Mouse (Mus musculus): ENCODE results near the gene Cdk19. TPM values are rescaled to one million over a fixed set of nuclear protein-coding genes. Genes with fewer than 3 reads are reported as not detected.

Gene Cdk19
- polyA plus RNA-seq, 1 experiment from 2014 or later: 9.1 TPM

DNA sequence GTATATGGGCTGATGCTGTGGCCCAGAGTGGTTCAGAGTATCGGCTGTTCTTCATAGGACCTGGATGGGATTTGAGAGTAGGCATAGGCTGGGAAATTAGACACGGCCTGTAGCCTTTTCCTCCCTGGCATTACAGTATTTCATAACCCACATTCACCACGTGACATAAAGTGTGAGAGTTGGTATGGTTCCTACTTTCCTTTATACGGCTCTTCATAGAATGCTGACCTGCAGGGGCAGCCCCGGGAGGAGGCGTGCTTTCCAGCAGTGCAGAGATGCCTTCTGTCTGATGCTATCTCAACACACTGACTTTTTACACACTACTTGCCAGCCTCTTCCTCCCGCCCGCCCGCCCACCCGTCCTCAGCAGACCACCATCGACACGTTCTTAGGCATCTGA, 96.0 kb downstream of the Cdk19 start:
- Histone ChIP-seq H3K4me2 (ENCODE audit: low read length) (no peak overlapping the region), H3K9me3 (ENCODE audit: control insufficient read depth, low read length) (no peaks in the 10 kb centered on the region), H3K9ac (ENCODE audit: low read length) (no peak overlapping the region), H3K4me1 (ENCODE audit: control insufficient read depth in 2 of 2, insufficient read depth in 2 of 2, low read length in 2 of 2) (no peaks in the 10 kb centered on the region), H3K36me3 (ENCODE audit: control insufficient read depth, insufficient read depth, low read length) (no peaks in the 10 kb centered on the region), H3K27me3 (ENCODE audit: control insufficient read depth, insufficient read depth, low read length) (no peaks in the 10 kb centered on the region), H3K4me3 (ENCODE audit: control insufficient read depth in 1 of 2, insufficient read depth in 1 of 2, low read depth in 1 of 2, low read length in 2 of 2) (no peak overlapping the region), H3K27ac (replicated peaks in 1 of 2; ENCODE audit: control insufficient read depth in 1 of 2, insufficient read depth in 1 of 2, low read depth in 2 of 2, low read length in 2 of 2) (no peak overlapping the region)
- ATAC-seq (ENCODE audit: insufficient number of reproducible peaks, insufficient read depth, low FRiP score, low read depth): no peak
- WGBS: 75% methylated on average over 12 of the region's 12 CpGs

DNA sequence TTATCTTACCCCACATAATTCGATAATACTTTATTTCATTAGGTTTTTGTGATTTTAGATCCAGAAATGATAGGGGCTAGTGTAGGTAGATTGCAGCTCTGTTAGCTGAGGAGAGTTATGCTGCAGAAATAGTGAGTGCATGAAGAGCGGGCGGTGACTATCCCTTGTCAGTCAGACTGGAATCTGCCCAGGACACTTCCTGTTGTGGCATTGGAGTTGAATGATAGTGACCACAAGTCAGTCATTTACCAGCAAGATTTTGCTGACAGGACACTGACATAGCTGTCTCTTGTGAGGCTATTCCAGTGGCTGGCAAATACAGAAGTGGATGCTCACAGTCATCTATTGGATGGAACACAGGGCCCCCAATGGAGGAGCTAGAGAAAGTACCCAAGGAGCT, 97.8 kb downstream of the Cdk19 start:
- WGBS: 86% methylated on average over 3 of the region's 3 CpGs

DNA sequence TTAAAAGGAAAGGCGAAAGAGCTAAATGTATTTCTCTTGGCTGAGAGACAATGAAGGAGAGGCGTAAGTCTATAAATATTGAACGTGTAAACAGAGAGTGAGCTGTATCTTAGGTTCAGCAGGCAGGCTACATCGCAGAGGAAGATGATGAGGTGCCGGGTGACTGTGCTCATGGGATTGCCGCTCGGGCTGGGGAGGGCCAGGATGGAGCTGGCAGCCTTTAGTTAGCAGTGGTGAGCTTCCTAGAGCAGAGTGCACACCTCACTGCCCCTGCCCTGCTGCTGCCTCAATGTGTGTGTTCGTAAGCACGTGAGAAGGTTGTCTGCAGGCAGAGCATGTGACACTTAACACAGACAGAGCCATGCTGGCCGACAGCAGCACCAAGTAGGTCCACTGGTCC, 101.4 kb downstream of the Cdk19 start:
- WGBS: 84% methylated on average over 10 of the region's 10 CpGs
- Histone ChIP-seq H3K36me3 (ENCODE audit: control insufficient read depth, insufficient read depth, low read length) (no peaks in the 10 kb centered on the region), H3K9me3 (ENCODE audit: control insufficient read depth, low read length) (no peaks in the 10 kb centered on the region), H3K4me2 (ENCODE audit: low read length) (no peak overlapping the region), H3K9ac (ENCODE audit: low read length) (no peak overlapping the region), H3K4me3 (ENCODE audit: control insufficient read depth in 1 of 2, insufficient read depth in 1 of 2, low read depth in 1 of 2, low read length in 2 of 2) (no peak overlapping the region), H3K4me1 (ENCODE audit: control insufficient read depth in 2 of 2, insufficient read depth in 2 of 2, low read length in 2 of 2) (peaks cover 0 to 2% of the 10 kb centered on the region in 2 experiments; a peak in 1 of 4 replicates), H3K27me3 (ENCODE audit: control insufficient read depth, insufficient read depth, low read length) (no peaks in the 10 kb centered on the region), H3K27ac (replicated peaks in 1 of 2; ENCODE audit: control insufficient read depth in 1 of 2, insufficient read depth in 1 of 2, low read depth in 2 of 2, low read length in 2 of 2) (no peak overlapping the region)
- no peak for ATAC-seq (ENCODE audit: insufficient number of reproducible peaks, insufficient read depth, low FRiP score, low read depth)

More for the DNA sequence above, 97.8 kb downstream of the Cdk19 start:
- Histone ChIP-seq H3K9me3 (ENCODE audit: control insufficient read depth, low read length) (no peaks in the 10 kb centered on the region), H3K27ac (replicated peaks in 1 of 2; ENCODE audit: control insufficient read depth in 1 of 2, insufficient read depth in 1 of 2, low read depth in 2 of 2, low read length in 2 of 2) (no peak overlapping the region), H3K9ac (ENCODE audit: low read length) (no peak overlapping the region), H3K4me3 (ENCODE audit: control insufficient read depth in 1 of 2, insufficient read depth in 1 of 2, low read depth in 1 of 2, low read length in 2 of 2) (no peak overlapping the region), H3K4me2 (ENCODE audit: low read length) (no peak overlapping the region), H3K27me3 (ENCODE audit: control insufficient read depth, insufficient read depth, low read length) (no peaks in the 10 kb centered on the region), H3K36me3 (ENCODE audit: control insufficient read depth, insufficient read depth, low read length) (no peaks in the 10 kb centered on the region), H3K4me1 (ENCODE audit: control insufficient read depth in 2 of 2, insufficient read depth in 2 of 2, low read length in 2 of 2) (peaks cover 0 to 2% of the 10 kb centered on the region in 2 experiments; a peak in 1 of 4 replicates)
- no peak for ATAC-seq (ENCODE audit: insufficient number of reproducible peaks, insufficient read depth, low FRiP score, low read depth)

DNA sequence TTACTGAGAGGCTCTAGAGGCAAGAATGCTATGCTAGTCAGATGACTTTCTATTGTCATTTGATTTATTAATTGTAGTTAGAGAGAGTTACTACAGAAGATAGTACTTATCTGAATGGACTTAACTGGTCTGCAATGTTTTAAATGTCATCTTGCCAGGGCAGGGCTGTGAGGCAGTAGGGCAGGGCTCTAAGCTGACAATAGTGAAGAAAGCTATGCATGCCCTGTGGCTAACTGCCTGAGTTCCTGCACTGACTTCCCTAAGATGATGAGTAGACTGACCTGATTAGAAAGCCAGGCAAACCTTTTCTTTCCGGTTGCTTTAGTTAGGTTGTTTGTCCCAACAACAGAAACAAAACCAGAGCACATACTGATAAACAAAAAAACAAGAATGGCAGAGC, 102.7 kb downstream of the Cdk19 start:
- H3K4me2 ChIP-seq (ENCODE audit: low read length): no peak overlapping the region
- WGBS: 53% methylated on average over 1 of the region's 1 CpGs

DNA sequence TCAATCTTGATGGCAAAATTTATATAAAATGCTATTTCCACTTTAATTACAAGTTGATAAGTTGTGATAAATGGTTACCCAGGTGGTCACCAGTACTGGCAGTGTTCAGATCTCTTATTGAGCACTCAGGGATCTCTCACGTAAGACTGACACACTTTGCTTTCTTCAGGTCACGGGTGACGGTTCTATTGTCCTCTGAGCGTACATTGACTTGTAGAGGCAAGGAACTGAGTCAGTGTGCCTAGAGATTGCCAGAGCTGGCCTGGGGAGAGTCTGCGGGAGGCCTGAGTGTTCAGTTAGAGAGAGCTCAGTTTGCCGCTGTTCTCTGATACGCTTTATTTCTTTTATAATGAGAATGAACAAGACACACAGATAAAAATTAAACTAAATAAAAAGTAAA, 104.0 kb downstream of the Cdk19 start:
- H3K4me3 ChIP-seq (ENCODE audit: control insufficient read depth in 1 of 2, insufficient read depth in 1 of 2, low read depth in 1 of 2, low read length in 2 of 2): no peak overlapping the region
- no peaks in the 10 kb centered on the region for H3K36me3 ChIP-seq (ENCODE audit: control insufficient read depth, insufficient read depth, low read length)
- H3K4me1 ChIP-seq (ENCODE audit: control insufficient read depth in 2 of 2, insufficient read depth in 2 of 2, low read length in 2 of 2): peaks cover 2 to 7% of the 10 kb centered on the region in 2 experiments; a peak in 1 of 4 replicates
- 84% methylated on average over 7 of the region's 7 CpGs for WGBS
- no peak overlapping the region for H3K9ac ChIP-seq (ENCODE audit: low read length)
- no peak for ATAC-seq (ENCODE audit: insufficient number of reproducible peaks, insufficient read depth, low FRiP score, low read depth)
- H3K27me3 ChIP-seq (ENCODE audit: control insufficient read depth, insufficient read depth, low read length): no peaks in the 10 kb centered on the region
- no peak overlapping the region for H3K4me2 ChIP-seq (ENCODE audit: low read length)
- no peak overlapping the region for H3K27ac ChIP-seq (replicated peaks in 1 of 2; ENCODE audit: control insufficient read depth in 1 of 2, insufficient read depth in 1 of 2, low read depth in 2 of 2, low read length in 2 of 2)
- no peaks in the 10 kb centered on the region for H3K9me3 ChIP-seq (ENCODE audit: control insufficient read depth, low read length)

More for the DNA sequence above, 102.7 kb downstream of the Cdk19 start:
- no peak; the same call in 1 of the 2 replicates for ATAC-seq (ENCODE audit: insufficient number of reproducible peaks, insufficient read depth, low FRiP score, low read depth)
- Histone ChIP-seq H3K4me1 (ENCODE audit: control insufficient read depth in 2 of 2, insufficient read depth in 2 of 2, low read length in 2 of 2) (peaks cover 0 to 2% of the 10 kb centered on the region in 2 experiments; a peak in 1 of 4 replicates), H3K9ac (ENCODE audit: low read length) (no peak overlapping the region), H3K36me3 (ENCODE audit: control insufficient read depth, insufficient read depth, low read length) (no peaks in the 10 kb centered on the region), H3K27ac (replicated peaks in 1 of 2; ENCODE audit: control insufficient read depth in 1 of 2, insufficient read depth in 1 of 2, low read depth in 2 of 2, low read length in 2 of 2) (no peak overlapping the region), H3K9me3 (ENCODE audit: control insufficient read depth, low read length) (no peaks in the 10 kb centered on the region), H3K27me3 (ENCODE audit: control insufficient read depth, insufficient read depth, low read length) (no peaks in the 10 kb centered on the region), H3K4me3 (ENCODE audit: control insufficient read depth in 1 of 2, insufficient read depth in 1 of 2, low read depth in 1 of 2, low read length in 2 of 2) (no peak overlapping the region)

DNA sequence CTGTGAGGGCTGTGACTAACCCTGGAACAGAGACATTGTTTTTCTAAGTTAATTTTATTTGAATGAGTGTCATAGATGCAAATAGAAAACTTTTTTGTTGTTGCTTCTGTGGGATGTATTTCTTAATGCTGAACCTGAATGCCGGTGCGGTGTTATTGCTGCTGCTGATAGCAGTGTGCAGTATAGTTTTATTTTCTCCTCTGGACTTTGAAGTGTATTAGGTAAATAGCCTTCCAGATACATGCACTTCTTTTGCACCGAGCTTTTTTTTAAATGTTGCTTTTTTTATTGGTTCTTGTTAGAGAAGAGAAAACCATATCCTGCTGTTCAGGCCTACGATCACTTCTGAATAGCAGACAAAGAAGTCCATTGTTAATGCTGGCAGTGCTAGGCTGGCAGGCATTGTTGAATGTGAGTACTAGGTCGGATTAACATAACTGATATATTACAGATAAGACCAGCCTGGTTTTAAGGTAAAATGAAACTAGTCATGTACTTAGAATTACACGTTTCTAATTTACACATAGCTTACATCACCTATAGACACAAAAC, 104.5 kb downstream of the Cdk19 start:
- Histone ChIP-seq H3K36me3 (ENCODE audit: control insufficient read depth, insufficient read depth, low read length) (no peaks in the 10 kb centered on the region), H3K4me3 (ENCODE audit: control insufficient read depth in 1 of 2, insufficient read depth in 1 of 2, low read depth in 1 of 2, low read length in 2 of 2) (no peak overlapping the region), H3K4me2 (ENCODE audit: low read length) (no peak overlapping the region), H3K9ac (ENCODE audit: low read length) (no peak overlapping the region), H3K27ac (replicated peaks in 1 of 2; ENCODE audit: control insufficient read depth in 1 of 2, insufficient read depth in 1 of 2, low read depth in 2 of 2, low read length in 2 of 2) (no peak overlapping the region), H3K9me3 (ENCODE audit: control insufficient read depth, low read length) (no peaks in the 10 kb centered on the region), H3K4me1 (ENCODE audit: control insufficient read depth in 2 of 2, insufficient read depth in 2 of 2, low read length in 2 of 2) (peaks cover 2 to 7% of the 10 kb centered on the region in 2 experiments; a peak in 1 of 4 replicates), H3K27me3 (ENCODE audit: control insufficient read depth, insufficient read depth, low read length) (no peaks in the 10 kb centered on the region)
- ATAC-seq (ENCODE audit: insufficient number of reproducible peaks, insufficient read depth, low FRiP score, low read depth): no peak
- WGBS: 71% methylated on average over 6 of the region's 6 CpGs

DNA sequence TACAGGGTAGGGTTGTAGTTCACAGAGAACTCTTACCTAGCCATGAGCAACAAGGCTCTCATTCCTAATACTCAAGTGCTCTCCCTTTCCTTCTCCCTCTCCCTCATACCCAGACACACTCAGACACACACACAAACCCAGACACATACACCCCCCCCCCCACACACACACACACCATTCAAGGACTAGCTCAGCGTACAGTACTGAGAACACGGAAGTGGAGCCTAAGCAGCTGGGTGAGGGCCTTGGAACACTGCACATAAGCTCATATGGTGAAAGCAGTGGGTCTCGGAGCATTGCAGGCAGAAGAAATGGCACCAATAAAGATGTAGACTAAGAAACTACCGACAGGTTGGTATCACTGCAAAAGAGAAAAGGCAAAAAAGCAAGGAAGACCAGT, 105.2 kb downstream of the Cdk19 start:
- H3K4me3 ChIP-seq (ENCODE audit: control insufficient read depth in 1 of 2, insufficient read depth in 1 of 2, low read depth in 1 of 2, low read length in 2 of 2): no peak overlapping the region
- WGBS: 94% methylated on average over 4 of the region's 4 CpGs
- no peaks in the 10 kb centered on the region for H3K36me3 ChIP-seq (ENCODE audit: control insufficient read depth, insufficient read depth, low read length)
- no peak overlapping the region for H3K27ac ChIP-seq (replicated peaks in 1 of 2; ENCODE audit: control insufficient read depth in 1 of 2, insufficient read depth in 1 of 2, low read depth in 2 of 2, low read length in 2 of 2)
- no peak for ATAC-seq (ENCODE audit: insufficient number of reproducible peaks, insufficient read depth, low FRiP score, low read depth)
- no peaks in the 10 kb centered on the region for H3K27me3 ChIP-seq (ENCODE audit: control insufficient read depth, insufficient read depth, low read length)
- H3K4me1 ChIP-seq (ENCODE audit: control insufficient read depth in 2 of 2, insufficient read depth in 2 of 2, low read length in 2 of 2): peaks cover 2 to 7% of the 10 kb centered on the region in 2 experiments; a peak in 1 of 4 replicates
- no peak overlapping the region for H3K4me2 ChIP-seq (ENCODE audit: low read length)
- H3K9ac ChIP-seq (ENCODE audit: low read length): no peak overlapping the region
- H3K9me3 ChIP-seq (ENCODE audit: control insufficient read depth, low read length): no peaks in the 10 kb centered on the region

DNA sequence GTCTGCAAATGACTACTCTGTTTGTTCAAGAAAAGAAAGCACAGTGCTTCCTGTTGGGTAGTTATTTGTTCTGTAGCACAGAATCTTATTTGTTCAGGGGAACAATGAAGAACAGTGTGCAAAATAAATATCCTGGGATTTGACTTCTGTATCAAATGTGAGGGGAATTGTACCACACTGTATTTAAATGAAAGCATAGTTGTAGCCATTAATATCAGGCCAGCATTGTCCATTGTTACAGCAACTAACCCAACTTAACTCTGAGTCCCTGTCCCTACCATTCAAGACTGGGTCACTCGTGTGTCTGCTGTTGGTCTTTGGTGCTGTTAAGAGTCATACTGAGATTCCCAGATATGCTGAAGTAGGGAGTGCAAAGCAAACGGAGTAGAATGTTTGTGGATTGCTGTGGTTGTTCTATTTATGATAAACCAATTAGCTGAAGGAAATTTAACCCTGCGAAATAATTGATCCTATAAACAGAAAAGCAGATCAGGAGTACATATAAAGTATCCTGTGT, 106.8 kb downstream of the Cdk19 start:
- Histone ChIP-seq H3K27ac (replicated peaks in 1 of 2; ENCODE audit: control insufficient read depth in 1 of 2, insufficient read depth in 1 of 2, low read depth in 2 of 2, low read length in 2 of 2) (peak overlapping the region in 1 of 2 experiments; percentile 27; a peak in 2 of 4 replicates), H3K4me2 (ENCODE audit: low read length) (no peak overlapping the region), H3K4me3 (ENCODE audit: control insufficient read depth in 1 of 2, insufficient read depth in 1 of 2, low read depth in 1 of 2, low read length in 2 of 2) (no peak overlapping the region), H3K9me3 (ENCODE audit: control insufficient read depth, low read length) (no peaks in the 10 kb centered on the region), H3K4me1 (ENCODE audit: control insufficient read depth in 2 of 2, insufficient read depth in 2 of 2, low read length in 2 of 2) (0 out of 4 replicates have a peak, but pooled peaks cover 0 to 7% of the 10 kb centered on the region in 2 experiments), H3K9ac (ENCODE audit: low read length) (no peak overlapping the region), H3K36me3 (ENCODE audit: control insufficient read depth, insufficient read depth, low read length) (no peaks in the 10 kb centered on the region), H3K27me3 (ENCODE audit: control insufficient read depth, insufficient read depth, low read length) (no peaks in the 10 kb centered on the region)
- WGBS: 48% methylated on average over 3 of the region's 3 CpGs
- no peak for ATAC-seq (ENCODE audit: insufficient number of reproducible peaks, insufficient read depth, low FRiP score, low read depth)
